Mouse (Mus musculus): Measurements from ENCODE around the gene Casq1.

The Casq1 gene

DNA sequence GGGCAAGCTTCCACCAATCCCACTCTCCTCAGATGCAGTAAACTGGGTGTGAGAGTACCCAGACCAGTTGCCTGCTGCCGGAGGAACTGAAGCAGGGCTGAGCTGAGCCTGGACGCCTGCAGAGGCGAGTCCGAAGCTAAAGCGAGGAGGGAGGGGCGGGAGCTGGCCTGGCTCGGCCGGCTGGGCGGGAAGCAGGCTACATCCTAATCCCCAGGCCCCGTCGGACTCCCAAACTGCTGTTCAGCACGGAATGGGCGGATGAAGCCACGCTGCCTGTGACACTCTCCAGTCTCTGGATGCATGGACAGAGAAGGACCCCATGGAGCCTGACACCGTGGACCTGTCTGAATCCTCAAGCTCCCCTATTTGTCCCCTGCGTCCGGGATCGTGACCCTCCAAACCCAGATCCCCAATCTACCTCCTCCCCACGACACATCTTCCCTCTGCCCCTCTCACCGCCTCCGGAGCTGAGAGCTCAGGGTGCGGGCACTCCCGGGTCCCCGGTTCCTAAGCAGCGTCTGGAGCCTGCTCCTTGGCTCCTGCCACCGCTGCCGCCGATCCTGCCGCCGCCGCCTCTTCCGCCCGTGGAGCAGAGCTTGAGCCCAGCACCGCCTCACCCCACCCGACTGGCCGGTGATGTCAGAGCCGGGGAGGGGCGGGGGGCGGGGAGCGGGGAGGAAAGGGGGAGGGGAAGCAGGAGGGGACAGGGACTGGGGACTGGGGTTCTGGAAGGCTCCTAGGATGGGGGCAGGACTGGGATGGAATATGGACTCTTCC lies 13.3 kb downstream of the Casq1 start, which contains the start of gene Pea15a:
Pea15a (minus strand) TSS at position 664 of the 777 bp plus-strand sequence.
- peak; percentile 36 for DNase-seq (ENCODE audit: low spot score)

DNA sequence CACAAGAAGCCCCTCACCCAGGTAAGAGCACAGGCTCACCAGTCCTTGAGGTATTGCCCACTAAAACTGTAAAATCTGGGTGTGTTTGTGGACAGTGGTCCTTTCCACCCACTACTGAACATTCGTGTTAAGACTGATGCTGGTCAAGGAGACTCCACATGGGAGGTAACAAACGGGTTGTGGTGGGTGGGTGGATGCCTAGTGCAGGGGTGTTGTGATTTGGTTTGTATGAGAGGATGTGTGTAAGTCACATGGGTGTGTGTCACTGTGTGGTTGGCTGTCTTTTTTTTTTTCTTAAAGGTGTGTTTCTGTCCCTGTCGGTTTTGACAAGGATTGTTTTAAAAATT lies 14.0 kb downstream of the Casq1 start:
- DNase-seq (ENCODE audit: low spot score) = no peak

DNA sequence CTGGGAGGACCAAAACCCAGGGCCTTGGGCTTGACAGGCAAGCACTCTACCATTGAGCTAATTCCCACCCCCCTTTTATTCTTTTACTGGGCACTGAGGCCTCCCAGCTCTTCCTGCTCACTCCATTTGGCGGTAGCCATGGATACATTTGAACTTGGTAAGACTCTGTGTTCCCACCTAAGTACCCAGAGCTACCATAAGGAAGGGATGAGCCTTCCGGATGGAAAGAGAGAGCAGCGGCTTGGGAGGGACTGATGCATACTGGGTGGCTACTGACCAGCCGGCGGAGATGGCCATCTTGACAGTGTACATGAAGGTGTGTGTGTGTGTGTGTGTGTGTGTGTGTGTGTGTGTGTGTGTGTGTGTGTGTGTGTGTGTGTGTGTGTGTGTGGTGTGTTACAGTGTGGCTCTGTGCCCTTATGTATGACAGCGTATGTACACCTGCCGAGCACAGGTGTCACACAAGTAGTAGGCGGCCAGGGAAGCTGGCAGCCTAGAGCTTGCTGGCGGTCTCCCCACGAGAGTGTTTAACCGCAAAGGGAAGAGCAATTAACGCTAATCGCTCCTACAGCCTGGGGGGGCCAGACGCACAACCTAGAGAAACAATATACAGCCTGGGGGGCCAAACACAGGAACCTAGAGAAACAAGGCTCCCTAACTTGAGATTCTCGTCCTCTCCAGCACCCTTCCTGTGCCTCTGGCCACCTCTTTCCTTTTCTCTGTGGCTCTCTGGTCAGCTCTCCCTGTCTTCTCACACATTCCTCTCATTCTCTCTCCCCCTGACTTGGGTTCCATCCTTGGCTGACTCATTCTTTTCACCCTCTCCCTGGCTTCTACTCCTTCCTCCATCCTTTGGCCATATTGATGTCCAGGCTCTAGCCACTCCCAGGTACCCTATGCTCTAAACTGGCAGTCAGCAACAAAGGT lies 14.6 kb downstream of the Casq1 start:
- DNase-seq (ENCODE audit: low spot score) = no peak

DNA sequence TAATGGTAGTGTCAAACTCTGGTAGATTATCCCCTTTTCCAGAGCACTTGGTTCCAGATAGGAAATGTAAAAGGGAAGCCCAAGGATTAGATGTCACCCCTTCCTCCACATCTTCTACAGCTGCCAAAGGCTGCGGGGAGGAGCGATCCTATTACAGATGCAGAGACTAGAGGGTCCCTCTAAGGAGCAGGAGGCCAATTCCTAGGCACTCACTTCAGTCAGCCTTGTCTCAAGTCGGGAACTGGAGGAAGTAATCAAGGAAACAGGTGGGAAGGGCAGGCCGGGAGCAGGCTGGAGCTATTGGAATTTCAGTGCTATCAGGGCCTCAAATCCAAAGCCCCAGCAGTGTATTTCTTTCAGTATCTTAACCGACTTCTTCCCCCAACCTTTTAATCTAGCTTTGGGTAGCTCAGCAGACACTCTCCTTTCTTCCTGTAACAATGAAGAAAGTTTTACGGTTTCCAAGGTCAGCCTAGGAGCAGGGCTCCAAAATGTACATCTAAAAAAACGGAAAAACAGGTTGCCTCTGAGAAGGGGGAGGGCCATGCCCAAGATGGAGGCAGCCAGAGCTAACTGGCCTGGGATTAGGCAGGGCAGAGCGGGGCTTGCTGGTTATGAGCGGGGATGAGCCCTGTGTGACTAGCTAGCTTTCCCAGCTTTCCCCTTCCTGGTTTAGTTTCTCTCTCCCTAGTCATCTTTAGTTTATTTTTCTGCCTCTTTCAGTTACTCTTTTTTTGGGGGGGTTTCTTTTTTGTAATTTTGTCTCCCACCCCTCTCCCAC lies 15.4 kb downstream of the Casq1 start:
- no peak for DNase-seq (ENCODE audit: low spot score)

DNA sequence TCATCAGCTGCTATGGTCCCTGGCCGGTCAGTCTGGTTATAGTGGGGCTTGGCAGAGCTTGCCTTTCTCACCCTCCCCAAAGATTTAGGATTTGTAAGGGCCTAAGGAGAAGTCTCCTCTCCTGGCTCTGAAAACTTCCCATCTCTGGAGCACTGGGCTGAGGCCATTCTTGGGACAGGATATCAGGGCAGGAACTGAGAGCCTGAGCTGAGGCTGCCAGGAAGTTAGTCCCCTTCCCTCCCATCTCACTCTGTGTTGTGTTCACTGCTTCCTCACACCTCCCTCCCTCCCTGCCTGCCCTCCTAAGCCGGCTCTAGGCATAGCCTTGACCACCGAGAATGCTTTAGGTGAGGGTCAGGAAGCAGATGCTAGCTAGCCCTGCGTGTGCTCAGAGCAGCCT lies 16.1 kb downstream of the Casq1 start:
- DNase-seq (ENCODE audit: low spot score) = no peak

DNA sequence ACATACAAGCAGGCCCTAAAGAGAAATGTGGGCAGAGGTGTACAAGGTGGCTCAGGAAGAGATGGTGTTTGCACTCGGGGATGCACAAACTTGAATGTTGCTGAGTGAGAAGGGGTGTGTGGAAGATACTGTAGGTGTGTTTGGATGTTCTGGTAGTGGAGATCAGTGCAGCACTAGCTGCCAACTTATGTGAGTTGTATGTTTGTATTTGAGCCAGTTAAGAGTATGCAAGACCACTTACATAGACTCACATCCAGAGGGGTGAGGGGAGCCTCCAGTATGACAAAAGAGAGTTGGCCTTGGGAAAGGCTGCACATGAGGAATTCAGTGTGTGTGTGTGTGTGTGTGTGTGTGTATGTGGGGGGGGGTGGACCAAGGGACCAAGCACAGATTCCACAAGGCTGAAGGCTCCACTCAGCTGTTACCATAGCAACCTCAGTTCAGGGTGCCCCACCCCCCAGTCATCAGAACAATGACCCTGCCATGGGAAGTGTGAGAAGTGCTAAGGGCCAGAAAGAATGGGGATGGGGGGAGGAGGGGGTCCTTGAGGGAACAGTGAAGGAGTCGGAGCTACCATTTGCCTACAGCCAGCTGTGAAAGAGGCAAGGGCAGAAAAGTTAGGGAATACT lies 16.7 kb downstream of the Casq1 start:
- DNase-seq (ENCODE audit: low spot score) = no peak

DNA sequence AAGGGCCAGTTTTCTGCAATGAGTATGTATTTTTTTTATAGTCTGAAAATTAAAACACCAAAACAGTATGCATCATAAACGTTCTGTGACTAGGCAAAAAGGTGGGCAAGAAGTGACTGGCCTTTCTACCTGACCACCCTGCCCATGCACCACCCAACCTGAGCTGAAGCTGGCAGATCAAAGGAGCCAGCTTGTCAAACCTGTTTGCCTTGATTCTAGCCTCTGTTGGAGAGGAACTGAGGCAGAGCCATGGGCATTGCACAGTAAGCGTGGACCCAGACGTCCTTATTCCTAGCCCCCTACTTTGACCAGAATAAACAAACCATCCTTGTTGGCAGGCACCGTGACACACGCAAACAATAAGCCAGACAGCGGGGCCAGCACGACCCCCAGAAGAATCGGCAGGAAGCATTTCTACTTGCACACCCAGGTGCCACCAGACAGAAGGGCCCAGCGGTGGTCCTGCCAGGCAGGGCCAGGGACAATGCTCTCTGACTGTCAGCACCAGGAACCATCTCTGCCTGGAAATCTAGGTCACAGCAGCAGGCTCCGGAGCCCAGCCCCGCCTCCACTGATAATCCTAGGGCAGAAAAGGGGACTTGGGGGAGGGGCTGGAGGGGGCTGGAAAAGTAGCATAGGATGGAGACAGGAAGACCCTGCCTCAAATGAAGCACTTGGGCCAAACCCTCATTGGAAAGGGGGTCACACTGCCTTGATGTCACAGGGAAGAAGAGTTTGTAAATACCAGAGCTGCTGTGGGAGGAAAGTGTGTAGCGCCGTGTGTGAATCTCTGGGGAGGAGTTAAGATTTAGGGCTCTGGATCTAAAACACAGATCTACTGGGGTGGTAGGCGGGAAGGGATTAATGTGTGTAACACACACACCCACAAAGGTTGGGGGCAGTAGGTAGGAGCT lies 17.4 kb downstream of the Casq1 start:
- DNase-seq (ENCODE audit: low spot score) = no peak

DNA sequence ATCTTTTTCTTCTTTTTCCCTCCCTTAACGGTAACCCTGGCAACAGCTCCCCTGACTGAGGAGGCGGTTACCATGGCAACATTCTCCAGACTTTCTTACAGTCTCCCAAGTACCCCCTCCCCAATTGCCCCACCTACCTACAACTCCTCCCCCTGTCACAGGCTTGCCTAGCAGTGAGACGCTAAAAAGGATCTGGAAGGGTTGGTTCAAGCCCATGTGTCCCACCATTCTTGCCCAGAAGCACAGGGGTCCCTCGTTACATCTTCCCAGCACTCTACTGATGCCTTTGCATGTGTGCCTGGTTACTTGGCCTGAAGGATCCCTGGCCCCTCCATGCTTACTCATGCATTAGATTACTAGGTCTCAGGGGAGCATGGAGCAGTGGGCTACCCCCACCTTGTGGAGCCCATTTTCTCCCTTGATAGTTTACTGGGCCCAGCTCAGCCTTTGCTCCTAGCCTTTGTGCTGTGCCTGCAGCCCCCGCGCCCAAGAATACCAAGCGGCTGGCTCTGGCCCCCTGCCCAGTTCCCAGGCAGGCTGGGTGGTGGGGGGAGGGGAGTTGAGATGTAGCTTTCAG lies 18.7 kb downstream of the Casq1 start:
- DNase-seq (ENCODE audit: low spot score) = no peak

DNA sequence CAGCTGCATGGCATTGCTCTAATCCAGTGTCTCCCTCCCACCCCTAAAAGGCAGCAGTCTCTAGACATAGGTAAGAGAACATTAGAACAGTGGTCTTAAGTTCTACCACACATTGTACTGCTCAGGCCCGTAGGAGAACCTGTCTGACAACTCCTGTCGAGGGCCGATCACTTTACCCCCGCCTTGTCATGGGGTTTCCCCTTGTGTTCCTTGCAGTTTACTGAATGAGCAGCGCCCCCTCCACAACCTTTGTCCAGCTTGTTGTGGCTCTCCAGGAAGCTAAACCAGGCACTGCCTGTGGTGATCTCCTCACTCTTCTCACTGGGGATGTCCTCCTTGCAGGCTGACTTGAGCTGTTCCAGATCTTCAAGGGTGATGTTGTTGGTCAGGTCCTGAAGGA lies 19.5 kb downstream of the Casq1 start:
- no peak for DNase-seq (ENCODE audit: low spot score)

DNA sequence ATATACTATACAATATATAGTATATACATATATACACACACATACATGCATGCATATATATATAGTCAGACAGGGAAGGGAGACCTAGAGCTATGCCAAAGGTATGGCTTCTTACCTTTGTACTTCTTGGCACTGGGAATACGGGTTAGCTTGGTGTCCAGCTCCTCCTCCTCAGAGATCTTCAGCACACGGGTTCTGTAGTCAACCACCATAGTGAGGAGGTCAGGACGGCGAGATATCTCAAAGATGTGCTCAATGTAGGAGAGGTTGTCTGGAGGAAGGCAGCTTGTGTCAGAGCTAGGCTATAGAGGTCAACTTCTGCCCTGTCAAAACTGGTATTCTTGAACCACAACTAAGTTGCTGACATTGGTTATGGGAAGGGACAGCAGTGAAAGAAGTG lies 20.7 kb downstream of the Casq1 start:
- DNase-seq (ENCODE audit: low spot score) = no peak

DNA sequence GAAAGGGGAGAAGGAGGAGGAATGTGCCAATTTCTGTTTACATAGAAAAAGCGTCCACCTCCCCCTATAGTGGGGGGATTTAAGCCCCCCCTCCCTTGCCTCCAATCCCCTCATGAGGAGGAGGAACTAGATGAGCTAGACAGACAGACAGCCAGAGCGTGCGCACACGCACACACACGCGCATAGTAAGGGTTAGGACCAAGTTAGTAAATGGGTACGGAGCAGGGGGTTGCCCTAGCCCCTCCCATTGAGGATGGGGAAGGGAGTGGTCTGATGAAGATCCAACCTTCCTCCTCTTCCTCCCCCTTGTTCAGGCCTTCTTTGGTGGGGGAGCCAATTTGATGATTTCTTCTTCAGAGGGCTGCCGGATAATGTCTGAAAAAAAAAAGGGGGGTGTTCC lies 21.4 kb downstream of the Casq1 start:
- DNase-seq (ENCODE audit: low spot score) = no peak

DNA sequence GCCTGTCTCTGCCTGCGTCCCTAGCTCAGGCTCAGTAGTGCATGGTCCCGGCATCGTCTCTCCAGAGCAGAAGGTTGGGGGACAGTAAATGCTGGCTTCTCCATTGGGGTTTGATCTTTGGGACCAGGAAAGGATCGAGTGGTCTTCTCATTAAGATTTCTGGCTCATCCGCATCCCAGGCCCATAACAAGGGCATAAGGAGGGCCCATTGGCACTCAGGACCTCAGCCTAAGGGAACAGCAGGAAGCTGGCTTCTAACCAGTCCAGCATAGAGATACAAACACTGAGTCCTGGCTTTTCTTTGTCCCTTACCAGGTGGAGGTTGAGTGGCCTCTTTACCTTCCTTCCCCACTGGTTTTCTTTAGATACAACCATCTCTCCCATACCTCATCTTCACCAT lies 21.8 kb downstream of the Casq1 start:
- no peak for DNase-seq (ENCODE audit: low spot score)

DNA sequence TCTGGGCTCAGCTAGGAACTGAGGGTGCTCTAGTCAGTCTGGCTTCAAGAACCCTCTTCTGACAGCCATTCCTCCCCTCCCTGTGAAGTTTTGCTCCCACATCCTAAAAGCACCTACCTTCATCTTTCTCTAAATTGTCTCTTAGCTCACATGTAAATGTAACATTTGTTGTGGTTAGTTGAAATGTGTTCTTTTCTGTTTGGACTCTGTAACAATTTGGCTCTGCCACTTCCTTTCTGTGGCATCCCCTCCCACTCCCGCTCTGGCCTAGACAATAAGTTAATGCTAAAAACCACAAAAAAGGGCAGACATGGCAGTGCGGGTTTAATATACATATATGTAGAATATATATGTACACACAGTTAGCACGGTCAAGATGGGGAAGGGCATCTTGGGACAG lies 22.5 kb downstream of the Casq1 start:
- DNase-seq (ENCODE audit: low spot score) = no peak

DNA sequence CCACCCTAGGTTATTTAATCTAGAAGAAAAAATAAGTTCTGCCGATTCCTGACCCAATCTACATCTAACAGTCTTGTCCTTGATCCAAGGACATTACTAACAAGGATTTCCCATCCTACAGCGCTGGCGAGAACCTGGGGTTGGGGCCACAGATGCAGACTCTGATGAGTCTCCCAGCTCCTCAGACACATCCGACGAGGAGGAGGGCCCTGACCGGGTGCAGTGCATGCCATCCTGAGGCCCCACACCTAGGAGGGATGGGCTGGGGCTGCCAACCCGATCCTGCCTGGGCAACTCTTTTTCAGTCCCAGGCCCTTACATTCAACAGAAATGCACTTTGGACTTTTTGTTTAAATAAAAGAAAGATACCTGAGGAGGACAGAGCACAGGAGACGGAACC lies 25.2 kb downstream of the Casq1 start:
- no peak for DNase-seq (ENCODE audit: low spot score)

DNA sequence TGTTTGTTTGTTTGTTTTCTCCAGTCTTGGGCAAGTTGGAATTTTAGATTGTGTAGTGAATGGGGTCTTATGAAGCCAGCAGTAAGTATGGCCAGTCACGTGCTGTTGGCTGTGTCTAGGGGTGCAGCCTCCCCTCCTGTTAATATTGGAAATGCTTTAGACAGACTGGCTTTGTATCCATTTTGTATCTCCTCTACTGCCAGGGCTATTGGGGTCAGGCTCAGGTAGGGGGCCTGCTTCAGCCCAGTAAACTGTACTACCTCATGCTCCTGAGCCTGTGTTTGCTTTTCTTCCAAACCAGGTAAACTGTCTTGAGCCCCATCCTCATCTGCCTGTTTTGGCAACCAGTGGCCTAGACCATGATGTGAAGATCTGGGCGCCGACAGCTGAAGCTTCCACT lies 27.5 kb downstream of the Casq1 start:
- no peak for DNase-seq (ENCODE audit: low spot score)

DNA sequence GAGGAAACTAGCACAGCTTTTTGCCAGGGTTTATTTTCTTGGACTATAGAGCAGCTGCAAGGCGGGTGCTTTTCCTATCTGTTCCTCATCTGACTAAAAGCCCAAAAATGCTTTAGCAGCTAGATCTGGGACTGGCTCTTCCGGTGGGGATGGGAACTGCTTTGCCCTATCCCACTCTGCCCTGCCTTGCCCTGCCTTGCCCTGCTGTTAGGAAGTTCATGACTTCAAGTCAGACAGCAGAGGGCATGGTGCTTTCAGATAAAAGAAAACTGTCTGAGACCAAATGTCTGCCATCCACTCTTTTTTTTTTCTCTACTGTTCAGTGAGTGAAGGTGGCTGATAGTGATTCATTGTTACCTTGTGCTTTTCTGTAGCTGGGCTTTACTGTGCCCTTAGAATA lies 28.1 kb downstream of the Casq1 start:
- no peak for DNase-seq (ENCODE audit: low spot score)

DNA sequence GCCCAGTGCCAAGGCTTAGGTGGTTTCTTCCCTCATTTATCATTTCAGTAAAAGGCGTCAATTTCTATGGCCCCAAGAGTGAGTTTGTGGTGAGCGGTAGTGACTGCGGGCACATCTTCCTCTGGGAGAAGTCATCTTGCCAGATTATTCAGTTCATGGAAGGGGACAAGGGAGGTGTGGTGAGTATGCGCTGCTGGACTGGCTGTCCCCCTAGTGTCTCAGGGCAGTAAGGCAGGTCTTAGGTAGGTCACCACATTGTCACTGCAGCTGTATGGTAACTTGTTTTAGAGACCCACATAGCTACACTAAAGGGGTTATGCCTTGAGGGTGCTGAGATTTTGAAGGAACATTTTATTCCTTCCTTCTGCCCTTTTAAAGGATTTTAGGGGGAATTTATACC lies 30.8 kb downstream of the Casq1 start:
- DNase-seq (ENCODE audit: low spot score) = no peak

DNA sequence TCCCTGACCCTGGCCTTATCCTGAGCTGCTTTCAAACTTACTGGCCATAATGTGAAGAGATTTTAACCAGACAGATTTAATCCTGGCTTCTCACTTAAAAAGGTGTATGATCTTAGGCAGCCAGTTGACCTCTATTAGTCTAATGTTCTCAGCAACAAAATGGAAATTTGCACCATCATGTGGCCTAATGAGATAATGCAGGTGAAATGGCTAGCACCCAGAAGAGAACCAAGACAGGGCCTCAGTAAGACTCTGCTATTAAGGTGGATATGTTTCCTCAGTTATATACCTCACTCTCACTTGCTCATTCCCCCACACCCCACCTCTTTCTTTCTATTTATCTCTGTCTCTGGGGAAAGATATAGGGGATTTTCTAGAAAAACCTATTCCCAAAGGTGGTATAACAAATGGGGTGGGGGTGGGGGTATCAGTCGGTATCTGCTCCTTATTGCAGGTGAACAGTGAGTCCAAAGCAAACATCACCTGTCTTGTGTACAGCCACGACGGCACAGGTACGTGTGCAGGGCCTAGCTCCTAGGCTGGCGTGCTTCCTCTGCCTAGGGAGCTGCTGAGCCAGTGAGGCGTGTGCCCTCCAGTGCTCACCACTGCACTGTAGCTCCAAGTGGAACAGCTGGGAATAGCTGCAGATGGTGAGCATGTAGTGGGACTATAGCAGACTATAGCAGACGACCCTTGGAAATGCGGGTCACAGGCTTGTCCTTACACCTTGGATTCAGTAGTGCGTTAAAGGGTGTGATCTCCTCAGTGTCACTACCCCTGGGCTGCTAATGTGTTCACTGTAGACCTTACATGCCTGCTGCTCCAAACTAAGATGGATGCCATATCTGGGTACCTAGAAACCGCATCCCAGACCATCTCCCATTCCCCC lies 33.0 kb downstream of the Casq1 start:
- DNase-seq (ENCODE audit: low spot score) = no peak

DNA sequence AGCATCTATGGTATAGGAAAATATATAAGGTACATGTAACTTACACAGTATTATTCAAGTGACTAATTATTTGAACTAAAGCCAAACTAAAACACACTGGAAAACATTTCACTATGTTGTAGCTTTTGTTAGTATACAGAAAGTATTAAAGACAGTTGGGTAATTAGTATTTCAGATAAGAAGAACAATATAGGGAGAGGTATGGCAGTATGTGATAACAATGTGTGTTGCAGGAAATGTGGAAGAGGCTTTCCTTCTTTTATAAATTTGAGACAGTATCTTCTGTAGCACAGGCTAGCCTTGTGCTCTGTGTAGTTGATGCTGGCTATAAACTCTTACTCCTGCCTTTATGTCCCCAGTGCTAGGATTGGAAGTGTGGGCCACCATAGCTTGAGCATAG lies 35.8 kb downstream of the Casq1 start:
- no peak for DNase-seq (ENCODE audit: low spot score)

DNA sequence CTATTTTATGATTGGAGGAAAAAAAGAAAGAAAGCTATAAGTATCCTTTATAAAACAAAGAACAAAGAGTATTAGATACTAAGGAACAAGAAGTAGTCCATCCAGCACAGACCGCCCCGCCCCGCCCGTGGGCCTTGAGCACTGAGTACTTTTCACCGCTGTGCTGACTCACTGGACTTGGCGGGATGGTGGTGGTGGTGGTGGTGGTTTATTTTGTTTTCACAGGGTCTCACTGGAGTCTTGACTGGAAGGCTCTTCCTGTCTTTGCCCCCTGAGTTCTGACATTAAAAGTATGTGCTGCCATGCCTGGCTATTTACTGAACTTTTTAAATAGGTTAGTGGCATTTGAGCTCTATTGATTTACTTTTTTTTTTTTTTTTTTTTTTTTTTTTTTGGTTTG lies 36.6 kb downstream of the Casq1 start:
- no peak for DNase-seq (ENCODE audit: low spot score)

Data from urinary bladder, postnatal 10 days (tissue).